In the genomic region with DNA sequence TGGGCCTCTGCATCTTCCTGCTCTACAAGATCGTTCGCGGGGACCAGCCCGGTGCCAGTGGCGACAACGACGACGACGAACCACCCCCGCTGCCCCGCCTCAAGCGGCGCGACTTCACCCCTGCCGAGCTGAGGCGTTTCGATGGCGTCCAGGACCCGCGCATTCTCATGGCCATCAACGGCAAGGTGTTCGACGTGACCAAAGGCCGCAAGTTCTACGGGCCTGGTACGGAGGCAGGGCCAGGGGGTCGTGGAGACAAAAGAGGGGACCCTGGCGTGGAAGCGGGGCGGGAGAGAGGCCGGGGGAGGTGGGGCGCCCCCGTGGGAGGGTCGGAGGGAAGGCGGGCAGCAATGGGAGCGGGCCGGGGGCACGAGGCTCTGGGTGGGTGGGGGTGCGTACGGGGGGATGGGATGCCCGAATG, we compare ENCODE assay signal across 8 mouse cellular contexts. TPM values are rescaled to one million over a fixed set of nuclear protein-coding genes. Genes with fewer than 3 reads are reported as not detected.
DNase-seq lines count a peak whose midpoint lies in the region; ATAC-seq and TF ChIP-seq lines count a peak whose summit lies in the region.

No protein-coding gene starts in this region.

- DNase-seq in adrenal gland, postnatal 14 days, result peak; percentile 21
- no peak for DNase-seq in adrenal gland, adult 8-10 months
- no peak for DNase-seq in lung, postnatal 0 days (ENCODE audit: low spot score)
- DNase-seq in lung, postnatal 10 days, result no peak
- no peak for DNase-seq in MN1 (ENCODE audit: low spot score)

- H3K4me1 ChIP-seq in lung, postnatal 0 days (ENCODE audit: insufficient read depth, low read depth, low read length), result no peaks in the 10 kb centered on the region
- H3K4me1 ChIP-seq in limb, embryonic 12.5 days (replicated peaks), result no peaks in the 10 kb centered on the region; the same call in 1 of the 2 replicates
- peaks cover 6% of the 10 kb centered on the region; the same call in 1 of the 2 replicates for H3K4me1 ChIP-seq in neural tube, embryonic 14.5 days (ENCODE audit: control insufficient read depth, insufficient read depth, low read length)

- H3K27ac ChIP-seq in lung, postnatal 0 days (ENCODE audit: low read length), result peak overlapping the region; percentile 75
- H3K27ac ChIP-seq in limb, embryonic 12.5 days, result peak overlapping the region; percentile 86
- H3K27ac ChIP-seq in neural tube, embryonic 14.5 days (ENCODE audit: low read depth, low read length), result peak overlapping the region; percentile 73

- H3K4me2 ChIP-seq in lung, postnatal 0 days (replicated peaks; ENCODE audit: low read depth, low read length), result peak overlapping the region; percentile 59
- H3K4me2 ChIP-seq in limb, embryonic 12.5 days, result peak overlapping the region; percentile 58
- H3K4me2 ChIP-seq in neural tube, embryonic 14.5 days (ENCODE audit: low read depth, low read length), result peak overlapping the region; percentile 57

- H3K27me3 ChIP-seq in lung, postnatal 0 days (replicated peaks; ENCODE audit: insufficient read depth, low read length), result no peaks in the 10 kb centered on the region
- H3K27me3 ChIP-seq in limb, embryonic 12.5 days, result no peaks in the 10 kb centered on the region
- H3K27me3 ChIP-seq in neural tube, embryonic 14.5 days (ENCODE audit: control insufficient read depth, insufficient read depth, low read length), result no peaks in the 10 kb centered on the region

- no peak for TF ChIP-seq CTCF in lung, postnatal 0 days (IDR thresholded peaks at IDR 0.05)

- H3K36me3 ChIP-seq in lung, postnatal 0 days (ENCODE audit: insufficient read depth, low read length), result no peaks in the 10 kb centered on the region
- peaks cover 15% of the 10 kb centered on the region; the same call in 1 of the 2 replicates for H3K36me3 ChIP-seq in limb, embryonic 12.5 days
- H3K36me3 ChIP-seq in neural tube, embryonic 14.5 days (ENCODE audit: control insufficient read depth, insufficient read depth, low read length), result no peaks in the 10 kb centered on the region

- H3K4me3 ChIP-seq in lung, postnatal 0 days (ENCODE audit: low read depth, low read length), result peak overlapping the region; percentile 60
- peak overlapping the region; percentile 61 for H3K4me3 ChIP-seq in limb, embryonic 12.5 days (replicated peaks)
- peak overlapping the region; percentile 55 for H3K4me3 ChIP-seq in neural tube, embryonic 14.5 days (ENCODE audit: low read depth, low read length)

- 17% methylated on average over 38 of the region's 41 CpGs for WGBS in lung, postnatal 0 days
- WGBS in limb, embryonic 12.5 days, result 20% methylated on average over 40 of the region's 41 CpGs
- WGBS in neural tube, embryonic 14.5 days, result 27% methylated on average over 34 of the region's 41 CpGs

- peak overlapping the region; percentile 66 for H3K9ac ChIP-seq in lung, postnatal 0 days (replicated peaks; ENCODE audit: low read depth)
- H3K9ac ChIP-seq in limb, embryonic 12.5 days (replicated peaks), result peak overlapping the region; percentile 80
- peak overlapping the region; percentile 69 for H3K9ac ChIP-seq in neural tube, embryonic 14.5 days (replicated peaks; ENCODE audit: low read depth, low read length)

- ATAC-seq in lung, postnatal 0 days, result peak; percentile 48
- ATAC-seq in limb, embryonic 12.5 days (ENCODE audit: insufficient number of reproducible peaks, insufficient read depth, low FRiP score, low TSS enrichment, low read depth), result peak; percentile 18; the same call in 1 of the 2 replicates
- peak; percentile 63 for ATAC-seq in neural tube, embryonic 14.5 days (ENCODE audit: low read depth)
- ATAC-seq in inflammation-experienced regulatory T-cells, adult 6 months, result no peak

- TF ChIP-seq EP300 in lung, postnatal 0 days (IDR thresholded peaks at IDR 0.05), result no peak

- H3K9me3 ChIP-seq in lung, postnatal 0 days (ENCODE audit: low read length), result no peaks in the 10 kb centered on the region
- H3K9me3 ChIP-seq in limb, embryonic 12.5 days, result no peaks in the 10 kb centered on the region
- no peaks in the 10 kb centered on the region for H3K9me3 ChIP-seq in neural tube, embryonic 14.5 days (ENCODE audit: control insufficient read depth, low read length)

RNA-seq across cellular contexts. Expression of gene Pgrmc1, which starts 0.4 kb away (rescaled TPM):
- total RNA-seq in adrenal gland, postnatal 14 days (2021), result 258 and 317 TPM in 2 replicates
- 100 to 1,000 TPM; 402 to 571 (median 482) TPM for total RNA-seq in adrenal gland, adult 8-10 months (2022)
- 284 and 285 TPM in 2 replicates for polyA plus RNA-seq in lung, postnatal 0 days (2015; fragmentation: Nextera tagmentation; extraction: Ambion mirVana)
- 326 and 341 TPM in 2 replicates for polyA plus RNA-seq in limb, embryonic 12.5 days (2016; fragmentation: Nextera tagmentation; extraction: Ambion mirVana)
- polyA plus RNA-seq in neural tube, embryonic 14.5 days (2014; fragmentation: Nextera tagmentation; extraction: Ambion mirVana), result 599 and 623 TPM in 2 replicates
- polyA plus RNA-seq in inflammation-experienced regulatory T-cells, adult 6 months (2017; shearing (Covaris generic)), result 10 to 100 TPM; 57.2 to 77.3 (median 65.5) TPM

RNA-seq across cellular contexts. Expression of gene Akap17b, which starts 46.8 kb away (rescaled TPM):
- total RNA-seq in adrenal gland, postnatal 14 days (2021), result 4.7 and 5.6 TPM in 2 replicates
- total RNA-seq in adrenal gland, adult 8-10 months (2022), result 10 to 100 TPM in 1 of 4 experiments, 1 to 10 TPM in 3; 7.9 to 14.3 (median 8.5) TPM
- polyA plus RNA-seq in lung, postnatal 0 days (2015; fragmentation: Nextera tagmentation; extraction: Ambion mirVana), result 1.6 and 1.7 TPM in 2 replicates
- polyA plus RNA-seq in limb, embryonic 12.5 days (2016; fragmentation: Nextera tagmentation; extraction: Ambion mirVana), result 2.8 and 2.9 TPM in 2 replicates
- polyA plus RNA-seq in neural tube, embryonic 14.5 days (2014; fragmentation: Nextera tagmentation; extraction: Ambion mirVana), result 7.3 and 8.0 TPM in 2 replicates
- 1 to 10 TPM in 1 of 3 experiments, under 1 TPM in 2; 0.58 to 1.3 (median 0.79) TPM for polyA plus RNA-seq in inflammation-experienced regulatory T-cells, adult 6 months (2017; shearing (Covaris generic))
